Mouse (Mus musculus): Measurements from ENCODE around the gene Sox21.
A peak's percentile ranks its signal among the peaks of the same experiment; 100 is the strongest.

Gene Sox21

DNA sequence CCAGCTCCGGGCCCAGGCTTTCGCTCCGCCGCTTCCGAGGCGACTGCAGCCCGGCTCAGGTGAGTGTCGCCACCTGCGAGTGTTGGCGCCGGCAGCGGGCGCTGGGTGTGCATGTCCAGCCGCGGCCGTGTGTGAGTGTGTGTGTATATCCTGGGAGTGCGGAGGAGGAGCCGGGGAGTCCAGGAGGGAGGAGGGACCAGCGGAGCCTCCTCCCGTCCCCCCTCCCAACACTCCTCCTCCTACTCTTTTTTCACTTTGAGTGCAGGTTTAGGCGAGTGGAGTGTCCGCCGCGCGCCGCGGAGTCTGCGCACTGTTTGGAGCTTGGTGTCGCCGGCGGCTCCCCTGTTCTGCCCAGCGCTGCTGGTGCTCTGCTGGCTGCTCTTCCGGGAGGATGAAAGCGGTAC, at the start of gene Sox21:
Gene Sox21 (minus strand): TSS at position 145 of the 404 bp plus-strand sequence.
- DNase-seq: no peak

DNA sequence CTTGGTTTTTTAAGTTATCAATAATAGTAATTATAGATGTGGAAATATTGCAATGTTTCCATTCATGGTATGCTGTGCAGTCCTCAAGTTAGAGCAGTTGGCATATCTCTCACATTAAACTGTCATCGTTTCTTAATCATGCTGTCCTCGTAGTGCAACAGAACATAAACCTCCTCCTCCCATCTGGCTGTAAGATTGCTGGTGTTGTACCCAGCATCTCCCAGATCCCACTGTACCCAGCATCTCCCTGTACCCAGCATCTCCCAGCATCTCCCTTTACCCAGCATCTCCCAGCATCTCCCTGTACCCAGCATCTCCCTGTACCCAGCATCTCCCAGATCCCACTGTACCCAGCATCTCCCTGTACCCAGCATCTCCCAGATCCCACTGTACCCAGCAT, 49.3 kb upstream of the Sox21 start:
- no peak for DNase-seq

DNA sequence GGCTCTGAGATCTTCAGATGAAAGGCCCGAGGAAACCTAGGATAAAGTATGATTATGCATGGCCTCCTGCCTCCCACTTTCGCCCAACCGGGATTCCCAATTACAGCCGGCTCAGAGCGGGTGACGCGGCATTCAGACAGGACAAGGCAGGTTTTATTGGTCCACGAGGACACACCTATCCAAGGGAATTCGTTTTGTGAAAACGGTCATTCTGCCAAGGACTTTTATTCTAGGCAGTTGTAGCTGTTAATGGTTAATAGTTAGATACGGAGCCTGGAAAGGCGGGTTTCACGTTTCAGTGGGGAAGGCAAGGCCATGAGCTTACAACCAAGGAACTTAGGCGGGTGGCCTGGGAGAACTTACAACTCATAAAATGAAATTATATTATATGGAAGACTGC, 46.1 kb upstream of the Sox21 start:
- DNase-seq: no peak

DNA sequence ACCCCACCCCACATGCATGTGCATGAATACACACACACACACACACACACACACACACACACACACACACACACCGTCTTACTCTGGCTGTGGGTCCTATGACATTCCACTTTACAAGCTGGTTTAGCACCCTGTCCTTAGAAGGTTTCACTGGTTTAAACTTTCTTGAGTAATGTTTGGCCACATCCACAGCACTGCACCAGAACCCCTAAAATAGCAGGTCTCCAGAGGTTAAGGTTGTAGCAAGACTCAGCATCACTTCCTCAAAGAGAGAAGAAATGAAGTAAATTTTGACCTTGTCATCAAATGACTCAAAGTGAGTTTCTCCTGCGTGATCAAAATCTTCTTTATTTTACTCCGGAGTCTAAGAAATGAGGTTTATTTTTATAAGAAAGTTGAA, 45.4 kb upstream of the Sox21 start:
- no peak for DNase-seq

DNA sequence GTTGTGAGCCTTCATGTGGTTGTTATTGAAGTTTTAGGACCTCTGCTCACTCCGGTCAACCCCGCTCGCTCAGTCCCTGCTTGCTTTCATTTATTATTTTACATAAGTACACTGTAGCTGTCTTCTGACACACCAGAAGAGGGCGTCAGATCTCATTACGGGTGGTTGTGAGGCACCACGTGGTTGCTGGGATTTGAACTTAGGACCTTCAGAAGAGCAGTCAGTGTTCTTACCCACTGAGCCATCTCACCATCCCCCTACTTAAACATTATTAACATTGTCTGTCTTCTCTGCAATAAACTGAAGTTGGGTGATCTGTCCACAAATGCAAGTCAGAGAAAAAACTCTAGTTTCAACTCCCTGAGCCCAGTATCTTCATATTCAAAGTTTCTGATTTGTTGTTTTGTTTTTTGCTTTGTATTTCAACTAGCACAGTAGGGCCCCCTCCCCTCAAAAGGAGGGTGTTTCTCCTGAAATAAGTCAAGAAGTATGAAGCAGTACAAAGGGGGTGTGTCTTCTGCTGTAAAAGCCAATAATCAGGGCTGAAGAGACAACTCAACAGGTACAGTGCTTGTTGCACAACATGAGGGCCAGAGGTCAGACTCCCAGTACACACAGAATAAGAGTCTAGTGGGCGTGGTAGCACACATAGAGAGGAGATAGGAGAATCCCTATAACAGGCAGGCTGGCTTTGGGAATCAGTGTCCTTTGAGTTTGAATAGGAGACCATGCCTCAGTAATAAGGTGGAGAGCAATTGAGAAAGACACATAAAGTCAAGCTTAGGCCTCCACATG, 41.1 kb upstream of the Sox21 start:
- DNase-seq: no peak

DNA sequence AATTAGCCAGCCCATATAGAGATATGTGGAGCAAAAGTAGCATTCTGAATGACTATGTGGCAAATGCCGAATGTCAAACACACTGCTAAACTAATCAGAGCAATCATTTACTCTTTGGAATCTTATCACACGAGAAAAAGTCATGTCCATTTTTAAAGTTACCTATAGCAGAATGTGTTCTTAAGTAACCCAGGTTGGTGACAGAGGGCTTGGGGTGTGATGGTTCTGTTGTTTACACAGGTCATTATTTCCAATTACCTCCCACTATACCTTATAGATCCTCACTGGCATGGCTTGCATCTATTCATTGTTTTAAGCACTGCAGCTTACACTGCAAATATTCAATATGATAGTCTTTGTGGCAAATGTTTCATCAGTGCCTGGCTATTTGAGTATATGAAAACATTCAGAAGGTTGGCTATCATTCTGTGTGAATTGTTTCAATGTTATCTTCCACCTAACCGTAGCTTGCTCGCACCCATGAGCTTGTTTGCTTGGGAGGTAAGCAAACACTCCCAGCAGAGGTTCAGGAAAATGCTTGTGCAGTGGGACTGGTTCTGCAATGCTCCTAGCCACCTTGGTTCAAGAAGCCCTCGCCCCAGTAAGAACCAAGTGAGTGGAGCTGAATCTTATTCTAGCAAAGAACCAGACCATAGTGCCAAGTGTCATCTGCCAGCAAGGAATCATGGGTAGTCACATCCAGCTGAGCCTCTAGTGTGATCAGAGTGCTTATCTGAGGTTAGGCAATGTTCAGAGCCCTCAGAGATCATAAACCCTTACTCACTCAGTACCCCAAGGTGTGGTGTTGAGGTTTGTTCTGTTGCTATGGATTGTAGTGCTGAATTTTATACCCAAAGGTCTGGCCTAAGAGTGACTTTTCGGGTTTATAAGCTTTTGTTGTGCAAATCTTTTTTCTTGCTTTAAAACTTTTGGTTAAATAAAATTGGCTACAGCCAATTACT, 36.0 kb upstream of the Sox21 start:
- no peak for DNase-seq

DNA sequence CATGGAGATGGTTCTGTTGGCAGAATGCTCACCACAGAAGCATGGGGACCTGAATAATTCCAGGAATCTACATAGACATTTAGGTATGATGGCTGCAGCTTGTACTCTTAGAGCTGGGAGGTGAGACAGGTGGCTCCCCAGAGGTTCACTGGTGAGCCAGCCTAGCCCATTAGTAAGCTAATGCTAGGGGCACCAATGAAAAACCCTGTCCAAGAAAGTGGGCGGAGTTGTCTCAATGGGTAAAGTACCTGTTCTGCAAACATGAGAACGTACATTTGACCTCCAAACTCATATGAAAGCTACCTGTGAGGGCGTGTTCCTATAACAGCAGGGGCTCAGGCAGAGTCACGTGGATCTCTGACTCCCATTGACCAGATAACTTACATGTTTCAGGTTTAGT, 32.0 kb upstream of the Sox21 start:
- DNase-seq: no peak

DNA sequence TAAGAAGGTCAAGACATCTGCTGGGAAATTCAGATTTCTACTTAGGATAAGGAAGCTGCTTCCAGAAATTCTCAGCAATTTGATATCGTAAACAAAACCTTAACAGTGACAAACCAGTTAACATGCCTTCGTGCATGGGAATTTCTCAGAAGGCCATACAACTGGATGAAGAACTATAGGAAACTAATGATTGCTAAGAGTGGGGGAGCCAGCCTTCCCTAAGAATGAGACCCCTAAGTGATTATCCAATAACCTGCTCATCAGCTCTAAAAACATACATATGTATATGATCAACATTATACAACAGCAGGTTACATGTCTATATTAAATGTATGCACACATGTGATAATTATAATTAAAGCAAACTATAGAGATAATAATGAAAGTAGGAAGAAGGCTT, 29.8 kb upstream of the Sox21 start, which contains the start of gene Gm9376:
Gene Gm9376 (plus strand): TSS at position 301 of the 400 bp plus-strand sequence.
- DNase-seq: no peak

DNA sequence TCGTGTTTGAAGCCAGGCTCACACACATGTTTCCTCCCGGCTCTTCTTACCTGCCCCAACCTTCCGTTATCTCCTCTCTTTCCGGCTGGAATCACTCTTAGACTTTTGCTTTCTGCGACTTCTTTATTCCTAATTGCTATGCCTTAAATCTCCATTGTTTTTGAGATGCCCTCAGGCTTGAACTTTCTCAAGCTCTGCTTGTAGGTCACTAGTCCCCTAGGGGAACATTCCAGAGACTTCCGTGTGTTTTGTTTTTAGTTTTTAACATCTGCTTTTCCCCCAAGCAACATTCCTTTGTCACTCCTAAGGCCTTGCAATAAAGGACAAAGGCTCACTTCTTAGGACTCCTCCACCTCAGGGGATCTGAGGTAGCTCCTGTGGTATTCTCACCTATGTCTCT, 16.6 kb upstream of the Sox21 start:
- DNase-seq: no peak

DNA sequence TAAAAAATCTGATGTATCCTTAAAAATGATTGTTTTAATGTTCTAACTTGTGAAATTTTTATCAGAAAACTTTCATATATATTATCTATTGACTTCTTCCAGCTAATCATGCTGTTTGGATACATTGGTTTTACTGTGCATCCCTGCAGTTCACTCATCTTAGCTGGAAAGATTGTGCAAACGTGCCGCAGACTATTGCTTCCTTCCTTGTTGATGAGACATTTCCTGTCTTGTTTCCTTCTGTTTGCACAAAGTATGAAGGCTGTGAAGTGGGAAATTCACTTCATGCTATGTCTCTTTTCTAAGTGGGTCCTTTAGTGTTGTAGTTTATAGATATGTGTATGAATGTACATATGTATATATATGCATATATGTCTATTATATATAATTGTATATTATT, 4.6 kb upstream of the Sox21 start:
- DNase-seq: no peak

DNA sequence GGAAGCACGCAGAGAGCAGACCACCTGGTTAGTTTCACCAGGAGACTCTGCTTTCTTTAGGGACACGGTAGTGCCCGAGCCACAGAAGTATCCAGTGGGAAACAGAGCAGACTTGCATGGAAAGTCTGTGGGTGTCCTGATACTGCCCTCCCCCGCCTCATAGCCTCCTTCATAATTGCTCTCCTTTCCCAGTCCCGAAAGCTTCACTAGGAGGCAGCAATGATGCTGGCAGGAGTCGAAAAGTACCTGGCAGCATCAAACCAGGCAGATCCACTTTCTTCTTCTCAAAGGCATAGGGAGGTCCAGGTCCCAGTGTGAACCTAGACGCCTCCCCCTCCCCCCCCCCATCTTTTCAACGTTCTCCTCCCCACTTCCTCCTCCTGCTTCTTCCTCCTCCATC, 2.5 kb upstream of the Sox21 start:
- peak; percentile 13 for DNase-seq

DNA sequence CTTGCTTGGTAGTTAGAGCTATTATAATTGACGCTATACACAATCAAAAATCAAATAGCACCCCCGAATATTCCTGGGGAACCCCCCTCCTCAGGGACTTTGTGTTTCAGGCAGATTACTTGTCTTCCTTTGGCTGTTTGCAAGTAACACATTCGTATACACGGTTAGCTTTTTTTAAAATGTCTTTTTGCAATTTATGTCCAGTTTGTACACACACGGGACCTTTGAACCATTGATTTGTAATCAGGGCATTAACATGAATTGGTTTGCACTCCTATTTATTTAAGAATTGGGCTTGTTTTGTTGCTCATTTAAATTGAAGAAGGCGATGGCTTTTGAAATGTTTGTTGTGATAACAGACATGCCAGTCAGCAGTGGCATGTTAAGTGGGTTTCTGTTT, 956 bp upstream of the Sox21 start:
- peak; percentile 14 for DNase-seq

DNA sequence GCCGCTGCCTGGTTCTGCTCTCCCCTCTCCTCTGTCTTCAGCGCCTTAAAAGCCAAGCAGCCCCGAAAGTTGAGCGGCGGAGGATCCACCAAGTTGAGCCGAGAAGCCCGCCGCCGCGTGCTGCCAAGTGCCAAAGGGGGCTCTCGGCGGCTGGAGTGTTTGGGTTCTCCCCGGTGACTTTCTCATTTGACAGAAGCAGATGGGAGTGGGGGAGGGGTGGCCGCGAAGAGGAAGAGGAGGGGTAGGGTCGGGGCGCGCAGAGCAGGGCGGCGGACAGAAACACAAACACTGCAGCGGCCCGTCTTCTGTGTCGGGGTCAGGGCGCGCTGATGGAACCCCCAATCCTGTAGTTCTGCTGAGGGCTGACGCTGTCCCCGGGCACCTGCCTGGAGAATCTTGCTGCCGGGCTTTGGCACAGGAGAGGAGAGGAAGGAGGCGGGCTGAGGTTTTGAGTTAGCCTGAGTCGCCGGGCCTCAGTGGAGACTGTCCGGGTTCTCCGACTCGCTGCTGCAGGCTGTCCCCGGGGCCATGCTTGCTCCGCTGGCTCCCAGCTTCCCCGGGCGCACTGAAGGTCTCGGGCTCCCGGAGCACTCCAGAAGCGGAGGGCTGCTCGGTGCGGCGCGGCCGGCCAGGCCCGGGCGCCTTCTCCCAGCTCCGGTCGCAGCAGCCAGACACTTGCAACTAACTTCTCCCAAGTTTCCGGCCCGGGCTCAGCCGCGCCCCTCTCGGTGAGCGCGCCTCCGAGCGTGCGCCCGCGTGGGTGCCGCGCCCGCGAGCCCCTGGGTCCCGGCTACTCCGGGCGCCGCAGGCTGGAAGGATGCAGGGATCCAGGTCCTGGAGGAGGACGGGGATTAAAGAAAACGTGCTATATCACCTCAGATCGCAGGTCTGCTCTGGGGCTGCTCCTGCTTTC, 601 bp downstream of the Sox21 start:
- DNase-seq: peak; percentile 59

DNA sequence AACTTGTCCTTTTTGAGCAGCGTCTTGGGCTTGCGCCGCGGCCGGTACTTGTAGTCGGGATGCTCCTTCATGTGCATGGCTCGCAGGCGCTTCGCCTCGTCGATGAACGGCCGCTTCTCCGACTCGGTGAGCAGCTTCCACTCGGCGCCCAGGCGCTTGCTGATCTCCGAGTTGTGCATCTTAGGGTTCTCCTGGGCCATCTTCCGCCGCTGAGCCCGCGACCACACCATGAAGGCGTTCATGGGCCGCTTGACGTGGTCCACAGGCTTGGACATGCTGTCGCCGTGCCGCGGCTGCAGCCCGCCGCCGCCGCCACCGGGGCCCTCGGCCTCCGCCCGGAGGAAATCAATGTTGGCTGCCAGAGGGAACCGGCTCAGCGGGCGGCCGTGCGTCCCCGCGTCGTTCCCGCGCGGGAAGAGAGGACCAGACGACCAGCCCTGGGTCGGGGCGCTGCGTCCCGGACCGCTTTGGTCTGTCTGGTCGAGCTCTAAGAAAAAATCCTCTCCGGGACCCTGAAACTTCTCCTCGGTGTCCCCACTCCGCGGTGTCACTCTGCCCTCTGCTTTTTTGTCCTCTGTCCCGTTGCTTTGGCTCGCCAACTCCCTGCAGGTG, 1.4 kb downstream of the Sox21 start:
- peak; percentile 42 for DNase-seq

DNA sequence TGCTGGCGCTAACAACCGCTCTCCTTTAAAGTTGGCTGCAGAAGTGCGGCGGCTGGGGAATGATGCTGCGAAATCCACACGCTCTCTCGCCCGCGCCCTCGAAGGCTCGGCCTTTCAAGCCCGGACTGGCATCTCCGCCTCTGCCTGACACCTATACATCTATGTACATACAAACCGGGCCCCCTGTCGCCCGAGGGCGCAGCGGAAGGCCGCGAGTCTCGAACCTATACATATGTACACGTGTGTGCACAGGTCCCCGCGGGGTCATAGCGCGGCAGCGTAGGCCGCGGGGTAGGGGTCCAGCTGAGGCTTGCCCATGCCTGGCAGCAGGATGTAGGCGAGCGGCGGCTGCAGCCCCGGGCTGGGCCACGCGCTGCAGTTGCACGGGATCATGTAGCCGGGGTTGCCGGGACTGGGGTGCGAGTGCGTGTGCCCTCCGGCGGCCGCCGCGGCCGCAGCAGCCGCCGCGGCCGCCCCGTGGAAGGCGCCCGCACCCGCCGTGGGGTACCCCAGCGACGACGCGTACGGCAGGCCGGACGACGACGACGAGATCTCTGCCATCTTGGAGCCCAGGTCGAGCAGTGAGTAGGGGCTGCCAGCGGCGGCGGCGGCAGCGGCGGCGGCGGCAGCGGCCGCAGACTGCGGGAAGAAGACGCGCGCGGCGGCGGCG, 2.2 kb downstream of the Sox21 start:
- peak; percentile 53 for DNase-seq

DNA sequence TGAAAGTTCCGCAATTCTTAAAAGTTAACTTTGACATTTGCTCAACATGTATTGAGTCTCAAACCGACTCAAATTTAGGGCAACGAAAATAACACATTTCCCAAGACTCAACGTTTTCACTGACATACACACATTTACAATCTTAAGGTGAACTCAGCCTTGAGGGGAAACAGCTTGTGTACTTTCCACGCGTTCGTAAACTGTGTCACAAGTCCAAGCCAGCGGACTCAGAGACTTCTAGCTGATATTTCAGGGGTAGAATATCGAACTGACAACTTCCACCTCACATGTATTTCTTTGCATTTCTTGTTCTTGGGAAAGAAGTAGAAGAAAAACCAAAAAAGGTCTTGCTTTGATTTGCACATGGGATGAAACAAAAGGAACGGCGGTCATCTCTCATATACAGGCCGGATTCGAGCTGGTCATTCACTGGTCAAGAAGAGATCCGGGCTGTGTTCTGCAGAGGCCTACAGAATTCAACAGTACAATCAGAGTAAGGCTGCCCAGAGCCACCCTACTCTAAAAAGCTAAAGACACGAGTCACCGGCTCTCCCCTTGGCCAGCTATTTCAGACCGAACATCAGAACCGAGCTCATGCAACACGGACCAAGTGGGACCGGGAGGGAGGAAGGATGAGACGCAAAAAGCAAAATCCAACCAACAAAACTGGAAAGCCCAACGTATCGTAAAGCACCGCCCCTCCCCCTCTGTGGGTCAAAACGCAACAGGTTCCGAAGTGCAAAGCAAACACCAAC, 2.9 kb downstream of the Sox21 start:
- DNase-seq: peak; percentile 38

DNA sequence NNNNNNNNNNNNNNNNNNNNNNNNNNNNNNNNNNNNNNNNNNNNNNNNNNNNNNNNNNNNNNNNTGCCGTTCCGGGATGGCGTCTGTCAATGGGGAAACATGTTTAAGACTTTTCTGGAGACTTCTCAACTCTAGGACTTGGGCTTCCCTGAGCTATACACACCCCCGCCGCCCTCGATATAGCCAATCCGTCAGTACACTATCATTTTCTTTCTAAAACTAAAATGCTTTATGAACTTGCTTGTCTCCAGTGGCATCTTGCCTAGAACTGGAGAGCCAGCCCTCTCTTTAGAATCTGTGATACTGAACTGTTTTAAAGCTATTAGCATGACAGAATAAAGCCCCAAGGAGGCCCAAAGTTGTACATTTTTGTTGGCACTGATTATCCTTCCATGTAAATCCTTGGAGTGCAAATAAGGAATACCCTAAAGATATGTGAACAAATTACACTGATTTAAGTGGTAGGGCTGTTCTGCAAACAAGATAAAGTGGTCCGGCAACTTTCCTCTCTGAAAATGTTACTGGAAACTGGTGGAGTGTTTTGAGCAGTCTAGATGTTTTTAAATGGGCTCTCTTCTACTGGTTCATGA, 4.4 kb downstream of the Sox21 start:
- DNase-seq: no peak

DNA sequence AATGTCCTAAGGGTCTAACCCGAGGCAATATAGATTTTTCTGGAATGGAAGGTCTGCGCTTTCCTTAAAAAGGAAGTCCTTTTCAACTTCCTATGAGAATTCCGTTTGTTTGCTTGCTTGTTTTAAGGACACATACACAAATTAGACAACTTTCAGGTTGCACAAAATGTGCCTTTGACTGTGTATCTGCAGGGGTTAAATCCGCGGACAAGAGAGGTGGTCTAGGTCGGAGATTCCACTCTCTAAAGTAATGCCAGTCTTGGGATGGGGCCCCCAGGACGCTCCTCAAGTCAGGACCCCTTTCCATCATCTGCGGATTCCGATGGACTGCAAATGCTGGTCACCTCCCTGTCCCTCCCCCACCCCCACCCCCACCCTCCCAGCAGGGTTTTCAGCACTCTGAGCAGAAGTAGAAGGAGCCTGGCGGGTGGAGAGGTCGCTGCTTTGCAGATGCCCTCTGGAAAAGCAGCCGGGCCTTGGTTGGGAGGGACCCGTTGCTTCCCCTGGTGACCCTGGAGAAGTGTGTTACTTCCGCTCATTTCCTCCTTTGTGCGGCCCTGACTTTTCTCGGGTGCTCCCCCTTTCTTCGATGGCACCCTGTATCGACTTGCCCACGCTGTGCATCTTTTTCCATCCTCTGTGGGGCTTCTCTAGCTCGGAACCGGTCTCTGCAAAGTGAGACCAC, 10.2 kb downstream of the Sox21 start:
- no peak for DNase-seq

DNA sequence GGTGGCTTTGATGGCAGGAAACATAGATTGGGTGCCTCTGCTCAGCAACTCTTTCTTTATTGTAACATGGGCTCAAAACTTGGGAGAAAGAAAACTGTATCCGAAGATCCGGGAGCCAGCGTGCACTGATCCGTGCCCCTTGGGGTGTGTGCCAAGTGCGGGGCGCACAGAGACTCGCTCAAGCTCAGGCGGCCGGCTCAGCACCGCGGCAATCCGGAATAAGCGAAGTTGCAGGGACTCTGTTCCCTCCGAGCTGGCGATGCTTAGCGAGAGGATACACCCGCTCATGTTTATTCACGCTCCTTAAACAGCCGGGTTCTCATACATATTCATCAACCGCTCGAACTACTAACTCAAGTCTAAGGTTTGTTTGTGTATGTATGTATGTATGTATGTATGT, 10.9 kb downstream of the Sox21 start:
- peak; percentile 43 for DNase-seq

Measured in retina, postnatal 1 day (tissue).